Mouse (Mus musculus) limb, embryonic 15.5 days (tissue): ENCODE results near the gene Fa2h. TPM values are rescaled to one million over a fixed set of nuclear protein-coding genes. Genes with fewer than 3 reads are reported as not detected.

Source experiments
- polyA plus RNA-seq: library from polyadenylated mRNA; unstranded; fragments of >200 nt; fragmentation: Nextera tagmentation; extraction: Ambion mirVana; gene quantifications from 2 replicates; pipeline ENCODE4 v1.2.1, GENCODE M21; 2015

Fa2h gene
- polyA plus RNA-seq, 1 experiment from 2014 or later = 0.12 TPM

Other genes starting within 250 kb of the Fa2h start
- 65.2 and 75.4 TPM in 2 replicates for gene Glg1, start 134.6 kb downstream of the Fa2h start, polyA plus RNA-seq
- 39.1 and 39.8 TPM in 2 replicates for gene Rfwd3, start 93.6 kb downstream of the Fa2h start, polyA plus RNA-seq
- 1.5 and 1.6 TPM in 2 replicates for gene Mlkl, start 55.6 kb downstream of the Fa2h start, polyA plus RNA-seq
- 5.6 and 6.2 TPM in 2 replicates for gene Wdr59, start 128.3 kb upstream of the Fa2h start, polyA plus RNA-seq
- 21.9 and 28.4 TPM in 2 replicates for gene Znrf1, start 142.3 kb upstream of the Fa2h start, polyA plus RNA-seq
- 1.0 and 1.1 TPM in 2 replicates for gene Ldhd, start 236.6 kb upstream of the Fa2h start, polyA plus RNA-seq
- gene Zfp1, start 249.6 kb upstream of the Fa2h start, polyA plus RNA-seq = 24.4 and 24.5 TPM in 2 replicates